Mouse (Mus musculus) right cerebral cortex, adult 18-20 months (tissue): Measurements from ENCODE around the gene Aldh3b3.

Experiments used
- DNase-seq: peaks from one replicate; pipeline ENCODE4 v3.0.0; 2022; ENCODE audit warnings: mixed read lengths

Aldh3b3 gene

DNA sequence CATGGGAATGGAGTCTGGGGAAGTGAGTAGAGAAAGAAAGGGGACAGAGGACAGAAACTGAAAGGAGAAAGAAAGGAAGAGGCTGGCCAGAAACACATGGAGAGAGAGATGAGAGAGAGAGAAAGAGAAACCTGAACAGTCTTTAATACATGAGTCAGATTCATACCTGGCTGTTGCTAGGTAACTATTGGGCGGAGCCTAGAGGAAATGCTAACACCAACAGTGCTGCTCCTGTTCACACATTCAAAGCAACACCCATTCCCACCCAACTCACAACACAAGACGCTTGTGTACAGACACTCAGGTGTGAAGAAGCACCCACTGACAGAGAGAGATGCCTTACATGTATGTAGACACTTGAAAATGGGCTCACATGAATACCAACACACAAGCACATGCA is 17.4 kb downstream of the Aldh3b3 start:
- DNase-seq = no peak

DNA sequence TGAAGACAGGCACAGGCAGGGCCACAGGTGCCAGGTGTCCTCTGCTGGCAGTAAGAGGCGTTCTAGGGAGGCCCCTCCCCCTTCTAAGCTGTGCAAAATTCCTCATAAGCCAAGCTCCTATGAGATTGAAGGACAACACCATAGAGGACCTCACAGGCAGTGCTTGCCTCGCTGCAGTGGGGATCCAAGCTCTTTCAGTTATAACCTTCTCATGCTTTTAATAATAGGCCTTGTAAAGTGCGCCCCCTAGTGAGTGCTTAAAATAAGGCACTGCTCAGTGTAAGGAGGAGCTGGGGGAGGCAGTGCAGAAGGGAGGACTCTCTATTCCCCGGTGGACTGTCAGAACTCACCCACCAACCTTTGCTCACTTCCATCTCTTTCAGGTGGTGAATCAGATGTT is 21.9 kb downstream of the Aldh3b3 start:
- DNase-seq = peak; percentile 77

DNA sequence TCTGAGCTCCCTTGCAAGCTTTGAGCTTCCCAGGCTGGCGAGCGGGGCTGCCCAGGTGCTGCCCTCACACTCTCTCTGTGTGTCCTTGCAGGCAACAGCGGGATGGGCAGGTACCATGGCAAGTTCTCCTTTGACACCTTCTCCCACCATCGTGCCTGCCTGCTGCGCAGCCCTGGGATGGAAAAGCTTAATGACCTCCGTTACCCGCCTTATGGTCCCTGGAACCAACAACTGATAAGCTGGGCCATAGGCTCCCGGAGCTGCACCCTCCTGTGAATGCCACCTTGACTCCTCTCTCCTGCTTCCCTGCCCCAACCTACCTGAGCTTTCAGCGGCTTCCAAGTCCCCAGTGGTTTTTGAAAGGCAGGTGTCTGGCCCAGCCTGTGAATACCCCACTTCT is 22.5 kb downstream of the Aldh3b3 start:
- no peak for DNase-seq

DNA sequence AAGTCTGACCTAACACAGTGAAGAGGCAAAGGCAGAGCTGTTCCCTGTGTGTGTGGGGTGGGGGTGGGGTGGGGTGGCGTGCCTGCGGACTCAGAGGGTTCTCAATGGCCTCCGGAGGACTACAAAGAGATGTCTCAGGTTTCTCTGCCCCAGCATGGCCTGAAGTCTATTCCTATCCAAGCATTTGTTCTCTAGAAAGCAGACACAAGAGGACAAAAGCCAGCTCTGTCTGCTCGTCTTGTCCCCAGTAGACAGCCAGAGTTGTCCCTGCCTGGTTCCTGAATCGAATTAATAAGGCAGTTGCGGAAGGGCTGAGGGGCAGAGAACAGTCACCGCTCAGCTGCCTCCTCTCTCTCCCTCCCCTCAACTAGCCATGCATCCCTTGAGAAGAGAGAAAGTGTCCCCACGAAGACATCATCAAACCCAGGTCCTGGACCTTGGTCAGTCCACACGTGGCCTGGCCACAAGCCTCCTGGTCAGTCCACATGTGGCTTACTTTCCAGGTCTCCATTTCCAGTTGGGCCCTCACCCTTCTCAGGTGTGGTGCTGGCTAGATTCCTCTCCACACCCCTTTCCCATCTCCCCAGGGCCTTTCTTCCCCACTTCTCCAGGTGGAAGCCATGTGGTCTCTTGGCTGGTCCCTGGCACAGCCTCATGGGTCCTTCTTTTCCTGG is 25.2 kb downstream of the Aldh3b3 start:
- no peak for DNase-seq

DNA sequence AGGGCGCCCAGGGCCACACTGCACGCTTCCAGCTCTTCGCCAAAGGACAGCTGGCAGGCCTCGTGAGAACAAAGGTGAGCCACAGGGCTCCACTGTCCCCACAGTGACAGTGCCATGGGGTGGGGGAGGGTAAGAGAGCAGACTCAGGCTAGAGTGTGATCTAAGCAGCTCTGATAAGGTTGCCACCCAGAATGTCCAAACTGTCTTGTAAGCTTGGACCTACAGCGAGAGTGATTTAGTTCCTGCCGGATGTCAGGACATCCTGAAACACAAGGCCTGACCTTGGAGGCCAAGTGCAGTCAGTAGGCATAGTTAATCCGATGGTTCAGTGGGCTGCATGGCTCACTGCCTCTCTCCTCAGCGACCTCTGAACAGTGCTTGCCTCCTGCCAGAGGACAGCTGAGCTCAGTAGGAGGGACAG is 26.8 kb downstream of the Aldh3b3 start:
- no peak for DNase-seq

DNA sequence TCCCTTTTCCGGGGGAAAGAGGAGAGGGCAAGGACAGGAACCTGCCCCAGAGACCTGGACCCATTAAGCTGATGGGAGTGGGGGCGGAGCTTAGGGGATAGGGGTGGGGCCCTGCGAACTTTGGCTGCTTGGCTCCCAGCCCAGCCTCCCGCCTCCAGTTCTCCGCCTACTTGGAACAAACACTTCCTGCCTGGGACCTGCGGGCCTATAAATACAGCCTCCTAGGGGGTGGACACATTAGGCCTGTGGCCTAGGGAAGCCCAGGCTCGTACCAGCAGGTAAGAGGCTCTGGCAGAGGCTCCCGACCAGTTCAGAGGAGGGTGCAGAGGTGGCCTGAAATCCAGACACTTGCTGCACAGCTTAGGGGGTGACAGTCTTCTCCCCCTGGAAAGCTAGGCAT is 27.9 kb downstream of the Aldh3b3 start, which contains the start of gene Acy3:
Gene Acy3, plus strand, starts transcription at position 237 of the 400 bp plus-strand sequence.
- peak; percentile 66 for DNase-seq

DNA sequence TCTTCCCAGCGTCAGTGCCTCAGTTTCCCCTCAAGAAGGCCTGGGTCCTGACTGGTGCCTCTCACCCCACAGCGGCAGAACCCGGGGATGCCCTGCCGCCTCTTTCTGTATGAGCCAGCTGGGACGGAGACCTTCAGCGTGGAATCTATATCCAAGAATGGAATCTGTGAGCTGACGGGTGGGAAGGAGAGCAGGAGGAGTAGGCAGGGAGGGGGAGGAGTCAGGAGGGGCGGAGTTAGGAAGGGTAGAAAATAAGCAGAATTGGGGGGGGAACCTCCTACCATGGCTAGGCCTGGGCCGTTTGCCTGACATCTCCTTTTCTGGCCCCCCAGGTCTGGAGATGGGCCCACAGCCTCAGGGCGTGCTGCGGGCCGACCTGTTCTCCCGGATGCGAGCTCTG is 29.6 kb downstream of the Aldh3b3 start:
- DNase-seq = no peak

DNA sequence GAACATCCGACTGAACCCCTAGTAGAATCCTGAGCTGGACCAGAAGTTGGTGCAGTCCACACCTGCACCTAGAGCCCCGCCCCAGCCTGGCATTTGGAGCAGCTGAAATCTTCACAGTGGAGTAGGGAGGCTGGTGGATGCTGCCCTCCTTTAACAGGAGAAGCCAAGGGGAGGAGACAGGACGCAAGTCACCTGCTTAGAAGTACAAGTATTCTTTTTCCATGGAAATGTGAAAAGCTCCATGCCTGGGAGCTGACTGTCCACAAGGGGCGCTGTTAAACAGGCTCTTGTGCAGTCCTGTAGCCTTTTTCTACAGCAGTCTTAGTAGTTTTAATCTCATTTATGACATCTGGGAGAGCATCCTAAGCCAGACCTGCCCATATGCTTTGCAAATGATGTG is 30.3 kb downstream of the Aldh3b3 start:
- DNase-seq = no peak

DNA sequence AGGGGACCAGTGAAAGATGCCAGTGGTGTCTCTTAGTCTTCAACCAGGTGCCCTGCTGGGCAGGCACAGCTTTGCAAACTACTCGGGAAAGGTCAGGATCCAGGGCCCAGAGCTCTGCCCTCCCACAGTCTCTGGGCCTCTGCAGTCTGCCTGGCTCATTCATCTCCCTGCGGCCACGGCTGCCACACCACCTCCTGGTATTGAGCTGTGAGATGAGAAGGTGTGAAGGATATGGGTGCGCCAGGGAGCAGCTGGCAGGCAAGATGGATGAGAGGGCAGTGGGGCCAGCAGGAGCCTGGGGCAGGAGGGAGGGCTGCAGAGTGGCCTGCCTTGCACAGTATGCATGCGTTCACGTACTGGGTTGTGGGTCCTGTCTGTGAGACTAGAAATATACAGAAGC is 32.4 kb downstream of the Aldh3b3 start:
- no peak for DNase-seq

DNA sequence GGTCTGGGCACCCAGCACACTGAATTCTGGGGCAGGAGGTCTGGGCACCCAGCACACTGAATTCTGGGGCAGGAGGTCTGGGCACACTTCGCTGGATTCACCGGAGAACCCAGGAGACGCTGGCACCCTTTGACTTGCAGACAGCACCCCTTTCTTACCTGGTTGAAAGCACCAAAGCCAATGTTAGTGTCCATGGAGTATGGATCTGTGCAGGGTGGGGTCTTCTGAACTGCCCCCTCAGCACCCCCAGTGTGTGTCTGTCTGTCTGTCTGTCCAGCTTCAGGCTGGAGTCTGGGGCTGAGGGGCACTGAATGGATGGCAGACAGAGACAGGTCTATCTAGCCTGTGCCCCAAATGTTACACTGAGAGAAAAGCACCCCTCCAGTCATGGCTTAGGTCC is 33.1 kb downstream of the Aldh3b3 start:
- no peak for DNase-seq

DNA sequence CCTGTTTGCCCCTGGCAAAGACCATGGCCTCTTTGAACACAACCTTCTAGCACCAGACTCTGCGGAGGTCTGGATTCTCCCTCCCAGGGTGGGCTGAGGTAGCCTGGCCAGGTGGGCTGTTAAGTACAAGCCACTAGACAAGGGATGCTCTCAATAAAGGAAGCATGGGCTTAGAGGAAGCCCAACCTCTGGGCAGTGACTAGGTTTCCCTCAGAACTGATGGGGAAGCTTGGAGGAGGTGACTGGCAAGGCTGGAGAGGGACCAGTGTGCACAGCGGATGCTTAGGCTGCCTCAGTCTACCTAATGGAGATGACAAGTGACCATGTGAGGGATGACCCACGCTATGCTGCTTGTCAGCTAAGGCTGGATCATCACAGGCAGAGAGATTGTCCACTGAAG is 33.5 kb downstream of the Aldh3b3 start:
- no peak for DNase-seq

DNA sequence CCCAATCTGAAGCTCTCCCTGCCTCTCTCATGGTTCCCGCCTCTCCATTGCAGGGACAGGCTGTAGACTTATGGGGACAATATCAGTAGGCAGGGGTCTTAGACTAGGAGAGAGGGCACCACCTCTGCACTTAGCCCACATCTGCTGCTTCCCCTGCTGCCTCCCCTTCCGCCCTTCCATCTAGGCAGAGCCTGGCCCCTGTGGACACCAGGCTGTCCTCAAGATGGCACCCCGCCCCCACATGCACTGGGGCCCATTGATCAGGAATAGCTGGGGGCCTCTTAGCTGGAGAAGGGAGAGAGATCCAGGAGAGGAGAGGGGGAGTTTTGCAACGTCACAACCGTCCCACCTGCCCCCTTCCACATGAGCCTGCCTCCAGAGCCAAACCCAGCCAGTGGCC is 34.0 kb downstream of the Aldh3b3 start, which contains the start of gene Tbx10:
Gene Tbx10, plus strand, starts transcription at position 337 of the 400 bp plus-strand sequence.
- no peak for DNase-seq

DNA sequence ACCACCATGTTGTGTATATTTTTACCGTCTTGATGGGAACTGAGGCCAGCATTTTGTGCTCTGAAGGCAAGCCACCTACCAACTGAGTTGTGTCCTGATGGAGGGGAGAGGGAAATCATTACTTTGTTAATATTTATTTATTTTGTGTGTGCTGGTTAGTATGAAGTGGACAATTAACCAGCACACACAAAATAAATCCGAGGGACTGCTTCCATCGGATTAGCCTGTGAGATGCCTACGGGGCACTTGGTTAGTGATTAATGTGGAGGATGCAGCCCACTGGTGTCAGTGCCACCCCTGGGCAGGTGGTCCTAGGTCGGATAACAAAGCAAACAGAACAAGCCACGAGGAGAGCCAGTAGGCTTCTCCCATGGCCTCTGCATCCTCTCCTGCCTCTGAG is 36.5 kb downstream of the Aldh3b3 start:
- no peak for DNase-seq

DNA sequence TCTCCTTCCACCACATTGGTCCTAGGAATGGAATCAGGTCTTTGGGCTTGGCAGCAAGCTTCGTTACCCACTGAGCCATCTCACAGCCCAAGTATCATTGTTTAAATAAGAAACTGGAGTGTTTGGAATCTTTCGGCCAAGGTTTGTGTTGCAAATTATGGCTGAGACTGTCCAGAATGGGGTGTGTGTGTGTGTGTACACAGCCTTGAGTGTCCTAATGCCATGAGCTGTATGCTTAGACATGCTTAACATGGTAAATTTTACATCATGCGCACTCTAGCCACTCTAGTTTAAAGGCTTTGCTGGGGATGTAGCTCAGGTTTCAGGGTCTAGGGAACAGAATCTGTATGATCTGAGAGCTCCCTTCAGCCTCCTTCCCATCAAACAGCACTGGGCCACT is 37.1 kb downstream of the Aldh3b3 start:
- DNase-seq = no peak

DNA sequence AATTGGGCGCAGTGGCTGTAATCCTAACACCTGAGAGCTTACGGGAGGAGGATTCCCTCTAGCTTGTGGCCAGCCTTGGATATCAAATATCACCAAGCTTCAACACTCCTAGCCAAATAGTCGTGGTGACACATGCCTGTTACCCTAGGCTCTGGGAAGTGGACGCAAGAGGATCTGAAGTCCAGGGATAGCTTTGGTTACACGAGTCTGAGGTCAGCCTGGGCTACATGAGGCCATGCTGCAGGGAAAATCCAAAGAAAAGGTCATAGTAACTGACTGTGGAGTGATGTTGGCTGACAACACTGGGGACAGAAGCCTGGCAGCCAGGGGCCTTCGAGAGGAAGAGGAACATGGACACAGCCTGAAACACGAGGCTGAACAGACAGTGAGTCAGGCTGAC is 37.7 kb downstream of the Aldh3b3 start:
- DNase-seq = no peak

DNA sequence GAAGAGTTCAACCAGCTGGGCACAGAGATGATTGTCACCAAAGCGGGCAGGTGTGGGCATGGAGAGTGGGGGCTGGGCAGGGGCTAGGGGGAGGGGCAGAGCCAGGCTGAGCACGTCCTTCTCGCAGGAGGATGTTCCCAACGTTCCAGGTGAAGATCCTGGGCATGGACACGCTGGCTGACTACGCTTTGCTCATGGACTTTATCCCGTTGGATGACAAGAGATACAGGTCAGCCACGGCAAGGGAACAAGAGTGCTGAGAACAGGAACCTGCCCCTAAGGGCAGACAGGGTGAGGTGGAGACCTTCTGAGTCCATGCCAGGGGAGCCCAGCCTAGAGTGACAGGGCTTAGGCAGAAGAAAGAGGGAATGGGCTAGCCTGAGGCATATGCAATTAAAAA is 38.3 kb downstream of the Aldh3b3 start:
- DNase-seq = no peak

DNA sequence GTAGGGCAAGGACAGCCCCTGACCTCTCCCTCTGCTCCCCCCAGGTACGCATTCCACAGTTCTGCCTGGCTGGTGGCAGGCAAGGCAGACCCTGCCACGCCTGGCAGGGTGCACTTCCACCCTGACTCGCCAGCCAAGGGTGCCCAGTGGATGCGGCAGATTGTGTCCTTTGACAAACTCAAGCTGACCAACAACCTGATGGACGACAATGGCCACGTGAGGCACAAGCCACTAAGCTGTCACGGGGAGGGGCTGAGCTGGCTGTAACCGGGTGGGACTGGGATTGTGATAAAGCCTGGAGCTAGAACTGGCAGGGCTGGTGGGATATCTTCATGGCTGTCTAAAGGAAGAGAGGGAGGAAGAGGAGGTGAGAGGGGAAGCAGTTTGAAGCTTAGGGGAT is 38.8 kb downstream of the Aldh3b3 start:
- DNase-seq = no peak

DNA sequence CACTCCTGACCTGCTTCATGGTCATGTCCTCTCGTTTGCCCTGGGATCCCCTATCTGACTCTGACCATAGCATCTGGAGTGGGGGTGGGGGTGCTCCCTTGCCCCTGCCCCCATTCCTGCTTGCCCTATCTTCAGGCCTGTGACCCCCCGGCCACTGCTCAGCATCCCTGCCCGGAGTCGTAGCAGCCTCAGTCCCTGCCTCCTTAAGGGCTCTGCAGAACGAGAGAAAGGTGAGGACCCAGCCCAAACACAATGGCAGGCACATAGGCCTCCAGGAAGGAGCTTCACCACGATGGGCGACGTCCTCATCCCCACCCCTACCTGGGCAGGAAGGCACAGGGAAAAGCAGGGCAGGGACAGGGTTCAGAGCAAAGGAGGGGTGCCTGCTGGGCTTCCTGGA is 39.9 kb downstream of the Aldh3b3 start:
- DNase-seq = no peak

DNA sequence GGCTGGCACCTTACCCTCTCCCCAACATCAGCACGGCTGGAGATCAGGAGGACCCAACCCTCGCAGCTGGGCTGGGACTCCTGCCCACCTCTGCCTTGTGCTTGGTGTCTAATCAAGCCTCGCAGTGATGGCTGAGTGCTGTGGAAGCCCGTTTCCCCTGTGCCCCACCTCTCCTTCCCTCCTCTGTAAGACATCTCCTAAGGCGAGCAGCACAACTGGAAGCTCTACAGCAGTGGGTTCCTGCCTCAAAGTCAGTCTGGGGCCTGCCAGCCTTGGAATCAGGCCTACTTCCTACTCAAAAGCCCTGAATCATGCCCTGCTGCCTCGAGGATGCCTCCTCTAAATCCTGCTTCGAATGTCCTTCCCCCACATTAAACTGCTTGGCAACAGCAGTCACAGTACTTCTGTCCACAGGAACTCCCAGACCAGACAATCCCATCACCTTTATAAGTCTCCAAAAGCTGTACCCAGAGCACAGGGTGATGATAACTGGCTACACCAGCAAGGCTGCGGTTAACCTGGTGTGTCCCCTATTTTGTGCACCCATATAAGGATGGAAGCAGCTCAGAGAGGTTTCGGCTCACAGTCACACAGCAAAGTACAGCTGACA is 40.8 kb downstream of the Aldh3b3 start:
- DNase-seq = no peak

DNA sequence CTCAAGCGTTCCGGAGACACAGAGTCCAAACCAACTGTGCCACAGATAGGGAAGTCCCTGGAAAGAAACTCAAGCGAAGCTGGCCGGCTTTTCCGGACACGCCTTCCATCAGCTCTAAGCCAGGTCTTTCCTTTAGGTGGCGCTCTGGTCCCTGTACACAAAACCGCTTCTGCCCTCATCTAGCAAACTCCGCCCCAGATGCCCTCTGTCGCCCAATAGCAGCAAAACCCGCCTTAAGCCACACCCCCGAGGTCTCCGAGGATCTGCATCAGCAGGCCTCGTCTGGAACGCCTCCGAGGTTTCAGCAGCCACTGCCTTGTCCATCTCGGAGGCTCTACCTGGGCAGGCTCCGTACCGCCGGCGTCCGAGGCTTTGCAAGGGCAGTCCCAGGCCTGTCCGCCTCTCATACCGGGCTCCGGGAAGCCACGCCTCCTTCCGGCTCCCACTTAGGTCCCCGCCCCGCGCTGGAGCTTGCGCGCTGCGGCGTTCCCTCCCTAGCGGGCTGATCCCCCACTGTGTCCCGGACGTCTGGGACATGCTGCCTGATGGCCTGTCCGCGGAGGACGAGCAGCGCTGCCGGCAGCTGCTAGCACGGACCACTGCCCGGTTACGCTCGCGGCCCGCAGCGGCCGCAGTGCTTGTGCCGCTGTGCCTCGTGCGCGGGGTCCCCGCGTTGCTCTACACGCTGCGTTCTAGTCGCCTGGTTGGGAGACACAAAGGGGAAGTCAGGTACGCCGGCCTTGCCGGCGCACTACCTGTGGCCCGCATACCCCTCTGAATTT is 41.9 kb downstream of the Aldh3b3 start, which contains the start of the genes Nudt8 and Gm49405:
Gene Nudt8, plus strand, starts transcription at position 462 of the 782 bp plus-strand sequence.
Gene Gm49405, plus strand, starts transcription at position 508 of the 782 bp plus-strand sequence.
- peak; percentile 96 for DNase-seq

DNA sequence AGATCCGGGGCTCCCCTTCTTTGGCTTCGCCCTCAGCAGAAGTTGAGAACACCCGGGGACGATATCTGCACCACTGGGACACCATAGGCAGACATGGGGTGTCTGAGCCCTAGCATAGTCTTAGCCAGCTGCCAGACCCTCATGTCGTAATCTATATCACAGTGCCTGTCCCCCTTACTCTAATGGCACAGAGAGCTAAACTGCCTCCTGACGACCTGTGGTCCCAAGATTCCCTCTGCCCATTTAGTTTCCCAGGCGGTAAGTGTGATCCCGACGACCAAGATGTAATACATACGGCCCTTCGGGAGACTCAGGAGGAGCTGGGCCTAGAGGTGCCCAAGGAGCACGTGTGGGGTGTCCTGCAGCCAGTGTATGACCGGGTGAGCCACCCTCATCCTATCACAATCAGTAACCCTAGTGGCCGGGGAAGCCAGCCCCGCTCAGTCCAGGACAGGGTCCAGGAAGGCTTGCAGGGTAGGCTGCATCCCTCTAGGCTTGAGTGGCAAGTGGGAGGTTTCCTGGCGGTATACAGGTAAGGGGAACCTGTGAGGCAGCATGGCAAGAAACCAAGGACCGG is 42.6 kb downstream of the Aldh3b3 start:
- no peak for DNase-seq

DNA sequence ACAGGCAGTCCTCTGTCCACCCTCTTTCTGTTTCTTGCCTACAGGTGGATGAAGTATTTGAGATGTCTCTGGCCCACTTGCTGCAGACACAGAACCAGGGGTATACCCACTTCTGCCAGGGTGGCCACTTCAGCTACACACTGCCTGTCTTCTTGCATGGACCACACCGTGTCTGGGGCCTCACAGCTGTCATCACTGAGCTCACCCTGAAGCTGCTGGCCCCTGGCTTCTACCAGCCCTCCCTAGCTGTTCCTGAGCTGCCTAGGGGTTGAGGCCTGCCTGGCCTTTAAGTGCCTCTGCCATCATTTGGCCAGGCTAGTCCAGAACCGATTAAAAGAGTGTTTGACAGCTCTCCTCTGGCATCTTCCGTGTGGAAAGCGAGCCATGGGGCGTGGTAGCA is 43.3 kb downstream of the Aldh3b3 start:
- DNase-seq = no peak

DNA sequence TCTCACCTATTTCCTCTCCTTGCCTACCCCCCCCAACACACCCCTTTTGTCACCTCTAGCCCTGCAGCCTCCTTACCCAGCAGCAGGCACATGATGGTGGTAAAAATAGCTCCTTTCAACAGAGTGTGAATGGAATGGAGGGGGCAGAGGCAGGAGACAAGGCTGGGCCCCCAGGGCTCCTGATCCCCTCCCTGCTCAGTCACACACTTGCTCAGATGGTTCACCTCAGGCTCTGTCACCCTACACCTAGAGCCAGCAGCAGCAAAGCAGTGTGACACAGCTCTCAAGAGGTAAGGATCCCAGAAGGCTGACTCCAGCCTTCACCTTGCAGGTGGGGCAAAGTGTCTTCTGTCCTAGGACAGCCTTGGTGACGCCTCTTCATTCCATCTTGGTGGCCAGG is 44.7 kb downstream of the Aldh3b3 start, which contains the start of gene Doc2g:
Gene Doc2g, plus strand, starts transcription at position 202 of the 400 bp plus-strand sequence.
- no peak for DNase-seq
